Mouse (Mus musculus): ENCODE results near the gene Gast.
"Not testable (repeated sequence)": the region's sequence is repeated elsewhere in the genome, so short reads cannot be mapped to it uniquely, and the experiment has no call there.

Gene Gast

DNA sequence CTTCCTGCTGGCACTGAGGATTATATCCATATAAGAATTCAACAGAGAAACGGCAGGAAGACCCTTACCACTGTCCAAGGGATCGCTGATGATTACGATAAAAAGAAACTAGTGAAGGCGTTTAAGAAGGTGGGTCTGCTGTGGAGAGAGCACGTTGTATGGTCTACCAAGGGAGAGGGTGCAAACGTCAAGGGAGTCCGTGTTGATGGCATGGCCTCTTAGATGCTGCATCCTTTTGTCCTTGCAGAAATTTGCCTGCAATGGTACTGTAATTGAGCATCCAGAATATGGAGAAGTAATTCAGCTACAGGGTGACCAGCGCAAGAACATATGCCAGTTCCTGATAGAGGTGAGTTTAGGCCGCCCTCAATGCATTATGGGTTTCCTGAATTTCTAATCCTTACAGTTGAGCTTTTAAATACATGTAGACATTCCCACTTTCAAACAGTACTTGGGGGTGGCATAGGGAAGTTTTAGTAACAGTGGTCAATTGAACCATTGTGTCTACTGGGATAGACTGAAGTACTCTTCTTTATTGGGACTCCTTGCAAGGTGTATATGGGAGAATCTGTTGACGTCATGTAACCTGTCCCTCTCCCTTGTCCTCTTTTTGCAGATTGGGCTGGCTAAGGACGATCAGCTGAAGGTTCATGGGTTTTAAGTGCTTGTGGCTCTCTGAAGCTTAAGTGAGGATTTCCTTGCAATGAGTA lies 13.4 kb upstream of the Gast start:
- DNase-seq (ENCODE audit: low spot score) = not testable (repeated sequence)

GRCm38 (mm10) chr11:100321479-100322305 lies 12.5 kb upstream of the Gast start:
- DNase-seq (ENCODE audit: low spot score) = not testable (repeated sequence)

- DNase-seq (ENCODE audit: low spot score) = no peak
Observed at GRCm38 (mm10) chr11:100322591-100323258, 11.5 kb upstream of the Gast start.

DNA sequence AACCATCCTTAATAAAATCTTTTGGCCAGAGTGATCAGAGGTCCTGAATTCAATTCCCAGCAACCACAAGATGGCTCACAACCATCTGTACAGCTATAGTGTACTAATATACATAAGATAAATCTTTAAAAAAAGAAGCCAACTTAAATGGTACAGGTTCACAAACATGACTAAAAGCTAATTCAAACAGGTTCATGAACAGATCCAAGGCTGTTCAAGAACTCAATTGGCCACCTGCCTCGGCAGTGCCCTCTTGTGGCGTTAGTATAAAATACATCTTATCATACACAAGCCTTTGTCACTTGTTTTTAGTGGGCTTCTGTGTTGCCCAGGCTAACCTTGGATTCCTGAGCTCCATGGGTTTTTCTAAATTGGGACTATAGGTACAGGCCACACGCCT lies 10.6 kb upstream of the Gast start:
- peak; percentile 59 for DNase-seq (ENCODE audit: low spot score)

- no peak for DNase-seq (ENCODE audit: low spot score)
Observed at GRCm38 (mm10) chr11:100325062-100325629, 9.1 kb upstream of the Gast start.

- DNase-seq (ENCODE audit: low spot score) = no peak
Observed at GRCm38 (mm10) chr11:100327316-100327715, 6.9 kb upstream of the Gast start.

GRCm38 (mm10) chr11:100327761-100328160 lies 6.4 kb upstream of the Gast start:
- no peak for DNase-seq (ENCODE audit: low spot score)

DNA sequence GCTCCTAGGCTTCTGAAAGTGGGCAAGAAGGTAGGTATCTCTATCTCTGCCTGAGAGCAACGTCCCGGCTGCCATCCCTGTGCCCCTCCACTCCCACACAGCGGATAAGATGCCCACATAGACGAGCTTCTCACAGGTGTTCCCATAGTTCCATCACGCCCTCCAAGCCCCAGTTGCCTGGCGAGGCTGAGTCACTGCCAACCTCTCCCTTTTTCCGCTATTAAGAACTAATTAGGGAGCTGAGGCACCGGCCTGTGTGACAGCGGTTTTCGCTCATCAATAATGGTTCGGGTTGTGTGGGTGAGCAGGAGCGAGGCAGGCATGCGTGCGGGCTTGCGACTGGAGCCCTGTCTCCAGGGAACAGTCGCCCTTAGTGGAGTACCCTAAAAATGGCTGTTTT lies 4.0 kb upstream of the Gast start:
- no peak for DNase-seq (ENCODE audit: low spot score)

- not testable (repeated sequence) for DNase-seq (ENCODE audit: low spot score)
Observed at GRCm38 (mm10) chr11:100330816-100331375, 3.3 kb upstream of the Gast start.

GRCm38 (mm10) chr11:100332766-100333515 lies 1.3 kb upstream of the Gast start:
- DNase-seq (ENCODE audit: low spot score) = no peak

- DNase-seq (ENCODE audit: low spot score) = no peak
Observed at GRCm38 (mm10) chr11:100335731-100336130, 1.5 kb downstream of the Gast start.

GRCm38 (mm10) chr11:100344269-100344668 lies 10.1 kb downstream of the Gast start:
- DNase-seq (ENCODE audit: low spot score) = no peak

DNA sequence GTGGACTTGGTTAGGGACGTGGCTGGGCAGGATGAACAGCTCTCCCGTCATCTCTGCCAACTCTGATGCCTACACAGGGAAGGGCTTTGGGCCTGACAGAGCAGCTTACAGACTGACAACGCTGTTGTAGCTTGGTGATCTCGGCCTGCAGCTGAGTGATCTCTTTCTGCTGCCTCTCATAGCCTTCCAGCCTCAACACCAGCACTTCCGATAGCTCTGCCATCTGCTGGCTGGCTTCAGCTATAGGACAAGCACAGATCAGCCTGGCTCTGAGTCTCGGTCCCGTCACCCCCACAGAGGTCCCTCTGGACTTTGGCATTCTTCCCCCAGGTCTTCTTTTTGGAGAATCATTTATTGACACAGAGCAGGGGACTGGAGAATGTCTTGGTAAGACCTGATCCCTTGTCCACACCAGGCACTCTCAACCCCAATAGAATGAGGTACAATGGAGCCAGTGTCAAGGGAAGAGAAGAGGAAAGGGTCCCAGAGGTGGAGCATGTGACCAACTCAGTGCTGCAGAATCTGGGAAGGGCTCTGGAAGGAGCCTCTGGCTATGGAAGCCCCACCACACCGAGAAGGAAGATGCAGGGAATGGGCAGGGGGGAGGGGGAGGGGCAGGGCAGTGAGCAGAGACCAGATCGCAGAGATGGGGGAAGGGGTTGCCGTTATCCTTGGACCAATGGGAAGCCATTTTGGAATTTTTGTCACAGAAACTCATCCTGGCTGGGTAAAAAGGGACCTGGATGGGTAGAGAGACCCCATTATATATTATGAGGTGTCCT lies 18.1 kb downstream of the Gast start:
- no peak for DNase-seq (ENCODE audit: low spot score)

DNA sequence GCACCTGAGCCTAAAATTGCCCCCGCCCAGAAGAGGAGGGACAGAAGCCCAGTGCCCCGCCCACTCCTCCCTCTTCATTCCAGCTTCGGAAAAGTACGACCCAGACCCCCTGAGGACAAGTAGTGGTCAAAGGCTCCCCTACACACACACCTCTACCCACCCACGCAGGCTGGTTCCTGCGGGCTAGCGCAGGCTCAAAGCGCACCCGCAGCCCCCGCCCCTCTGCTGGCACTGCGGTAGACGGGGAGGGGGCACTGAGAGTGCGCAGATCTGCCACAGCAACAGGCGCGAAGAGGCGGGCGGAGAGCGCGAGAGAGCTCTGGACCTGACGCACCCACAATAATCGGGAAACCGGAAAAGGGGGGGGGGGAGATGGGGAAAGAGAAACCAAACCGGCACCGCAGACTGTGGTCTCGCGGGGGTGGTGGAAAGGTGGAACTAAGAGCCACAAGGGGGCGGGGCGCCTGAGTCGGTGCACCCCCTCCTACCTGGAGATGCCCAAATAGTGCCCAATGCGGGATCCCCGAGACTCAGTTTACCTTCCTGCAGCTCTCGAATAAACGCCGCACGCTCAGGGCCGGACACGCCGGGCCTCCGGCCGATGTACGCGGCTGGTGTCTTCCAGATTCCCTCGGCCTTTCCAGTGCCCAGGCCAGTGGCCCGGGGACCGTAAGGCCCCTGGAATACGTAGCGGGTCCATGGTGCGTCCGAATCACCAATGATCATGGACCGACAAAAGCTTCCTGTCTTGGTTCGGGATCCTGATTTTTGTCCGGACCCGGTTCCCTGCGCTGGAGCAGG lies 21.1 kb downstream of the Gast start:
- peak; percentile 41 for DNase-seq (ENCODE audit: low spot score)

GRCm38 (mm10) chr11:100355972-100356818 lies 22.0 kb downstream of the Gast start, which contains the start of gene Hap1:
Hap1 (minus strand) TSS chr11:100356128.
- peak; percentile 66 for DNase-seq (ENCODE audit: low spot score)

DNA sequence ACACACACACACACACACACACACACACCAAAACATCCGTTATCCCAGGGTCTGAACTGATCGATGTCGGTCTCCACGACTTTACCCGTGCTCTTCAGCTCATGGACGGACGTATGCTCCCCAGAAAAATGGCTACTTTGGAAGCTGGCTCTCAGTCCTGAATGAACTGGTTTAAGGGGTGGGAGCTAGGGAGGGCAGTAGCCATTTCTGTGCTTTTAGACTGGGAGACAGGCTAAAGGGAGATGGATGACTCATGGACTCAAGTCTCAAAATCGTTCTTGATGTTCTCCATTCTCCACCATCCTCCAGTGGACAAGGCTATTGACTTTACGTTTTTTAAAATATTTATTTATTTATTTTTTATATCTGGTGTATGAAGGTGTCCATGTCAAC lies 22.6 kb downstream of the Gast start:
- DNase-seq (ENCODE audit: low spot score) = no peak

GRCm38 (mm10) chr11:100357408-100357807 lies 23.2 kb downstream of the Gast start:
- no peak for DNase-seq (ENCODE audit: low spot score)

DNA sequence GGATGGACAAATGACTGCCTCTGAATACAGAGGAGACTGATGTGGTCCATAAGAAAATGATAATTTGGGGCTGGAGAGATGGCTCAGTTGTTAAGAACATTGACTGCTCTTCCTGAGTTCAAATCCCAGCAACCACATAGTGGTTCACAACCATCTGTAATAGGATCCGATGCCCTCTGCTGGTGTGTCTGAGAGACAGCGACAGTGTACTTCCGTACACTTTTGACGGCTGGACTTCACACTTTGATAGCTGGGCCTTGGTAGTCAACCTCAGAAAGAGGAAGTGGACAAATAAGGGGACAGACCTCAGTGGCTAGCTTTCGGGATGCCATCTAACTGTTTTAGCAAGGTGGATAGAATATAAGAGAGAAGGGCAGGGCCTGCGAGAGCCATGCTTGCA lies 26.0 kb downstream of the Gast start:
- DNase-seq (ENCODE audit: low spot score) = no peak

- DNase-seq (ENCODE audit: low spot score) = not testable (repeated sequence)
Observed at GRCm38 (mm10) chr11:100361059-100361458, 26.9 kb downstream of the Gast start.
